Mouse (Mus musculus): ENCODE measurements around the gene Pick1. TPM values are rescaled to one million over a fixed set of nuclear protein-coding genes. Genes with fewer than 3 reads are reported as not detected.
"Not testable (repeated sequence)": the region's sequence is repeated elsewhere in the genome, so short reads cannot be mapped to it uniquely, and the experiment has no call there.

The Pick1 gene
- polyA plus RNA-seq, 1 experiment from 2014 or later = 41.3 TPM

DNA sequence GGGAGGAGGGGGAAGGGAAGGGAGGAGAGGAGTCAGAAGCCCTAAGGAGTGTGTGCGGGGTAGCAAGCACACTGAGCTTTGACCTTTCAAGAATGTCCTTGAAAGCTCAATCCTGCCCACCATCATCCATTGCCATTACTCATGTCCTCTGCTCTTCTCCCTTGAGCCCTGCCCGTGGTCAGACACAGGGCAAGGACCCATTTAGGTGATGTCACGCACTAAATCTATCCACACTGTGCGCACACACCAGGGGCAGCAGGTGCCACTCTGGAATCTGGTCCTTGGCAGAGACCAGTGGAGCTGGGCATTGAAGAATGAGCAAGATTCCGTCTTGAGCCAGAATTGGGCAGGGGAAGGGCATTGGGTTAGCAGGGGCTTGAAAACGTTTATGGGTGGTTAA, 20.8 kb upstream of the Pick1 start:
- peaks cover 16% of the 10 kb centered on the region; the same call in 1 of the 2 replicates for H3K27me3 ChIP-seq (ENCODE audit: insufficient read depth, poor library complexity, severe bottlenecking)
- no peaks in the 10 kb centered on the region for H3K9me3 ChIP-seq
- H3K36me3 ChIP-seq = no peaks in the 10 kb centered on the region
- H3K27ac ChIP-seq = no peak overlapping the region
- H3K4me3 ChIP-seq = no peak overlapping the region
- WGBS = 73% methylated on average over 6 of the region's 6 CpGs
- H3K4me1 ChIP-seq = peaks cover 39% of the 10 kb centered on the region
- DNase-seq (ENCODE audit: low spot score) = no peak

- Histone ChIP-seq H3K27me3 (ENCODE audit: insufficient read depth, poor library complexity, severe bottlenecking) (peaks cover 9% of the 10 kb centered on the region; the same call in 1 of the 2 replicates), H3K36me3 (no peaks in the 10 kb centered on the region), H3K9me3 (no peaks in the 10 kb centered on the region), H3K27ac (peak overlapping the region; percentile 52; the same call in 1 of the 2 replicates), H3K4me1 (peaks cover 45% of the 10 kb centered on the region), H3K4me3 (no peak overlapping the region)
- no peak for DNase-seq (ENCODE audit: low spot score)
- WGBS = 79% methylated on average over 27 of the region's 27 CpGs
Measured at GRCm38 (mm10) chr15:79208758-79209439, 20.1 kb upstream of the Pick1 start.

DNA sequence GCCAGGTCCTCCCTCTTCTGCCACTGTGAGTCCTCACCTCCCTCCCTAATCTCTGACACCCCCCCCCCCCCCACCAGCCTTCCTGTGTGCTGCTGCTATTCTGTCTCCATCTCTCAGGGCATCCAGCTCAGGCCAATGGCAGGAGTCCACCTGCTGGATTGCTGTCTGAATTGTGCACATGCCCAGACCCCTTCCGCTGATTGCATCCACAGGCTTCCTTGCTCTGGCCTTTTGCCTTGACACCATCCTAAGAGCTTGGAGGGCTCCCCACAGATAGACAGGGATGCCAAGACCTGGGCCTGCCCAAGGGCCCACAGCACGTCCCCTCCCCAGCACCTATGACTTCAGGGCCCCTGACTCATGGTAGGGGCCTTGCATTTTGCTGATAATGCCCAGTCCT, 18.6 kb upstream of the Pick1 start:
- H3K9me3 ChIP-seq = no peaks in the 10 kb centered on the region
- DNase-seq (ENCODE audit: low spot score) = no peak
- peaks cover 49% of the 10 kb centered on the region for H3K4me1 ChIP-seq
- no peaks in the 10 kb centered on the region for H3K36me3 ChIP-seq
- peak overlapping the region; percentile 50; the same call in 1 of the 2 replicates for H3K27ac ChIP-seq
- 58% methylated on average over 2 of the region's 2 CpGs for WGBS
- no peak overlapping the region; the same call in 1 of the 2 replicates for H3K4me3 ChIP-seq
- H3K27me3 ChIP-seq (ENCODE audit: insufficient read depth, poor library complexity, severe bottlenecking) = peaks cover under 1% of the 10 kb centered on the region; the same call in 1 of the 2 replicates

DNA sequence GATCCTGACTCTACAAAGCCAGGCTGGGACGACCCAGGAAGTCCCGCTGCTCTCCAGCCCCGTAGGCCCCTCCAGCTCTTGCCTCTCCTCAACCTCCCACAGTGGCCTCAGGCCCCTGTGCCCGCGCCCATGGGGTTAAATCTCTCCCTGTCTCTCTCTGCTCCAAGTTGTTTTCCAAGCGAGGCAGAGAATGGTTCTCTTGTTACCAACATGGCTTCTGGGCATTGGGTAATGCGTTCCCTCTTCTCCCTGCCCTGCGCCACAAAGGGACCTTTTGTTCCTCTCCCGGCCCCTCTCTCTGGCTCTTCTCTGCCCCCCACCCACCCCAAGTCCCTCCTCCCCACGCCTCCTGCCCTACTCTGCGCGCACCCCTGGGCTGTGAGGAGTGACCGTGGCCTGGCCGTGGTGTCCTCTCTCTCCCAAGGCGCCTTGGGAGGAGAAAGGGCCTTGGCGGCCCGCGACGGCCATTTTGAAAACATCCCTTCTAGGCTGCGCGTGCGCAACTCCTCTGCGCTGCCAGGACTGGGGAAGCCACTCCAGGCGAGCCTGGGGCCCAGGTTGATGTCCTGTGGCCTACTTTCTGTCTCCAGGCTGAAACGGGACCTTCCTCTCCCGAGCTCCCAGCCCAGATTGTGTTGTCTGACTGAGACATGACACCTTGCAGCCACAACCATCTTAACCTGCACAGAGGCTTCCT, 16.1 kb upstream of the Pick1 start:
- H3K4me3 ChIP-seq = no peak overlapping the region
- H3K27ac ChIP-seq = peak overlapping the region; percentile 53
- H3K36me3 ChIP-seq = no peaks in the 10 kb centered on the region
- peaks cover 46% of the 10 kb centered on the region for H3K4me1 ChIP-seq
- peaks cover 7% of the 10 kb centered on the region; the same call in 1 of the 2 replicates for H3K27me3 ChIP-seq (ENCODE audit: insufficient read depth, poor library complexity, severe bottlenecking)
- no peak for DNase-seq (ENCODE audit: low spot score)
- H3K9me3 ChIP-seq = no peaks in the 10 kb centered on the region
- WGBS = 81% methylated on average over 26 of the region's 26 CpGs

DNA sequence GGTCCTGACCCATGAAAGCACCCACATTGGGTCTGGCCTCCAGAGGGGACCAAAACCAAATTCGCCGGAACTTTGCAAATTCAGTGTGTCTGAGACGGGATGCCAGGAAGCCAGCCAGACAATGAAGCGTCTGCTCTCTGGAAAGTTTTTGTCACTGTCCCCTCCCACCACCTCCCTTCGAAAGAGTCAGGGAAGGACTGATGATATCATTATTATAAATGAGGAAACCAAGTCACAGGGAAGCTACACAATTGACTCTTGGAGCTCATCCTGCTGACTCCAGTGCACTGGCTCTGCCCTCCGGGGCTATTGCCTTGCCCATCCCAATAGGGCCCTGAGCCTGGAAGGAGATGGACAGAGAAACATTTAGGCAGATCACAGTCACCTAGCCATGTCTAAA, 15.4 kb upstream of the Pick1 start:
- Histone ChIP-seq H3K27me3 (ENCODE audit: insufficient read depth, poor library complexity, severe bottlenecking) (peaks cover 7% of the 10 kb centered on the region; the same call in 1 of the 2 replicates), H3K36me3 (no peaks in the 10 kb centered on the region), H3K27ac (no peak overlapping the region; the same call in 1 of the 2 replicates), H3K9me3 (no peaks in the 10 kb centered on the region), H3K4me1 (peaks cover 39% of the 10 kb centered on the region), H3K4me3 (no peak overlapping the region)
- 60% methylated on average over 6 of the region's 6 CpGs for WGBS
- DNase-seq (ENCODE audit: low spot score) = no peak

DNA sequence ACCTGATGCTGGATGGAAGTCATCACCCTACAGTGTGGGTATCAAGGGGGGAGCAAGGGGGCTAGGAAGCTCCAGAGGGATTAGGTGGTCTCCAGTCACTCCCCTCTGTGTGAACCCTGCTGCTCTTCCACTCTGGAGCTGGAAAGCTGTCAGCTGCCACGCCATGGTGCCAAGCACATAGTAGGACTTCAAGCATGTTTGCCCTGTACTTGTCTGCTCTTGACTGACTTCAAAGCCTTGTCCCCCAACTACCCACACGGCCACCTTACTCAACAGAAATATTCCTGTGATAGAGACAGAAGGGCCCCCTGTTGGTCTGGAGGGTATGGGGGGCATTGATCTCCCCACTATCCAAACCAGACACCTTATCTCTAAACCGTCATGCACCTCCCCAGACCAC, 12.8 kb upstream of the Pick1 start:
- H3K4me3 ChIP-seq = no peak overlapping the region
- no peaks in the 10 kb centered on the region for H3K36me3 ChIP-seq
- WGBS = 57% methylated on average over 3 of the region's 3 CpGs
- peaks cover 26% of the 10 kb centered on the region for H3K4me1 ChIP-seq
- no peak overlapping the region for H3K27ac ChIP-seq
- peaks cover 7% of the 10 kb centered on the region; the same call in 1 of the 2 replicates for H3K27me3 ChIP-seq (ENCODE audit: insufficient read depth, poor library complexity, severe bottlenecking)
- no peak for DNase-seq (ENCODE audit: low spot score)
- no peaks in the 10 kb centered on the region for H3K9me3 ChIP-seq

GRCm38 (mm10) chr15:79219572-79219971, 9.4 kb upstream of the Pick1 start:
- DNase-seq (ENCODE audit: low spot score) = no peak
- Histone ChIP-seq H3K4me3 (no peak overlapping the region), H3K36me3 (no peaks in the 10 kb centered on the region), H3K9me3 (no peaks in the 10 kb centered on the region), H3K27me3 (ENCODE audit: insufficient read depth, poor library complexity, severe bottlenecking) (peaks cover 19% of the 10 kb centered on the region; the same call in 1 of the 2 replicates), H3K4me1 (peaks cover 23% of the 10 kb centered on the region), H3K27ac (no peak overlapping the region; the same call in 1 of the 2 replicates)
- WGBS = 5% methylated on average over 1 of the region's 1 CpGs

DNA sequence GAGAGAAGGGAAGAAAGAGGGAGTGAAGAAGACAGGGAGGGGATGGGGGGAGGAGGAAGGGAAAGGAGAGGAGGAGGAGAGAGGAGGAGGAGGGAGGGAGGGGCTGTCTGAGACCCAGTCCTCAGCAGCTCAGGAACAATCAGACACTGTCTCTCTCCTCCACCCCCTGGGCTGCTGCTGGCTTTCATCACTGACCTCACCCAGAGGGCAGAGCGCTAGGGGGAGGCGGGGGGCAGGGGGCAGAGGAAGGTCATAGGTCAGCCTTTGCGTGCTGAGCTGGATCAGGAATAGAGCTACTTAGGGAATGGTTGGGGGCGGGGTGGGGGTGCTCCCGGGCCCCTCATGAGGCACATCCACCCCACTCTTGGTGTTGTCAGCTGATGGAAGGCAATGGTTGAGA, 5.3 kb upstream of the Pick1 start:
- Histone ChIP-seq H3K4me3 (no peak overlapping the region), H3K27me3 (ENCODE audit: insufficient read depth, poor library complexity, severe bottlenecking) (peaks cover 16% of the 10 kb centered on the region), H3K36me3 (no peaks in the 10 kb centered on the region), H3K9me3 (no peaks in the 10 kb centered on the region), H3K4me1 (peaks cover 25% of the 10 kb centered on the region), H3K27ac (peak overlapping the region; percentile 59)
- no peak for DNase-seq (ENCODE audit: low spot score)
- WGBS = 13% methylated on average over 5 of the region's 5 CpGs

- H3K4me1 ChIP-seq = peaks cover 24% of the 10 kb centered on the region
- H3K27ac ChIP-seq = no peak overlapping the region
- H3K4me3 ChIP-seq = no peak overlapping the region
- DNase-seq (ENCODE audit: low spot score) = peak; percentile 89
- 13% methylated on average over 5 of the region's 5 CpGs for WGBS
- H3K27me3 ChIP-seq (ENCODE audit: insufficient read depth, poor library complexity, severe bottlenecking) = peaks cover 16% of the 10 kb centered on the region
- H3K36me3 ChIP-seq = no peaks in the 10 kb centered on the region
- H3K9me3 ChIP-seq = no peaks in the 10 kb centered on the region
Measured at GRCm38 (mm10) chr15:79224685-79225084, 4.3 kb upstream of the Pick1 start.

DNA sequence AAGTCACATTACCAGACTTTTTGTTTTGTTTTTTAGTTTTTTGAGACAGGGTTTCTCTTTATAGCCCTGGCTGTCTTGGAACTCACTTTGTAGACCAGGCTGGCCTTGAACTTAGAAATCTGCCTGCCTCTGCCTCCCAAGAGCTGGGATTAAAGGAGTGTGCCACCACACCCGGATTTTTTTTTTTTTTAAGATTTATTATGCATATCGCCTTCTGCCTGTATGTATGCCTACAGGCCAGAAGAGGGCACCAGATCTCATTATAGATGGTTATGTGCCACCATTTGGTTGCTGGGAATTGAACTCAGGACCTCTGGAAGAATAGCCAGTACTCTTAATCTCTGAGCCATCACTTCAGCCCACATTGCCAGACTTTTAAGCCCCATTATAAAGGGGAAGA, 3.2 kb upstream of the Pick1 start:
- H3K4me3 ChIP-seq; H3K9me3 ChIP-seq; DNase-seq (ENCODE audit: low spot score); H3K27ac ChIP-seq; H3K36me3 ChIP-seq: not testable (repeated sequence)
- WGBS = 63% methylated on average over 2 of the region's 2 CpGs
- H3K27me3 ChIP-seq (ENCODE audit: insufficient read depth, poor library complexity, severe bottlenecking) = peaks cover 16% of the 10 kb centered on the region
- H3K4me1 ChIP-seq = peaks cover 26% of the 10 kb centered on the region

- DNase-seq (ENCODE audit: low spot score) = no peak
- Histone ChIP-seq H3K36me3 (peaks cover 82% of the 10 kb centered on the region), H3K4me1 (no peaks in the 10 kb centered on the region; the same call in none of the 2 replicates), H3K9me3 (no peaks in the 10 kb centered on the region), H3K27me3 (ENCODE audit: insufficient read depth, poor library complexity, severe bottlenecking) (no peaks in the 10 kb centered on the region), H3K4me3 (no peak overlapping the region), H3K27ac (no peak overlapping the region)
- 68% methylated on average over 9 of the region's 9 CpGs for WGBS
Measured at GRCm38 (mm10) chr15:79235268-79235667, 6.3 kb downstream of the Pick1 start.

GRCm38 (mm10) chr15:79238036-79238435, 9.1 kb downstream of the Pick1 start:
- Histone ChIP-seq H3K27me3 (ENCODE audit: insufficient read depth, poor library complexity, severe bottlenecking) (no peaks in the 10 kb centered on the region), H3K36me3 (peaks cover 77% of the 10 kb centered on the region), H3K4me3 (no peak overlapping the region), H3K4me1 (peaks cover 6% of the 10 kb centered on the region), H3K27ac (no peak overlapping the region), H3K9me3 (no peaks in the 10 kb centered on the region)
- 89% methylated on average over 6 of the region's 6 CpGs for WGBS
- DNase-seq (ENCODE audit: low spot score) = no peak

DNA sequence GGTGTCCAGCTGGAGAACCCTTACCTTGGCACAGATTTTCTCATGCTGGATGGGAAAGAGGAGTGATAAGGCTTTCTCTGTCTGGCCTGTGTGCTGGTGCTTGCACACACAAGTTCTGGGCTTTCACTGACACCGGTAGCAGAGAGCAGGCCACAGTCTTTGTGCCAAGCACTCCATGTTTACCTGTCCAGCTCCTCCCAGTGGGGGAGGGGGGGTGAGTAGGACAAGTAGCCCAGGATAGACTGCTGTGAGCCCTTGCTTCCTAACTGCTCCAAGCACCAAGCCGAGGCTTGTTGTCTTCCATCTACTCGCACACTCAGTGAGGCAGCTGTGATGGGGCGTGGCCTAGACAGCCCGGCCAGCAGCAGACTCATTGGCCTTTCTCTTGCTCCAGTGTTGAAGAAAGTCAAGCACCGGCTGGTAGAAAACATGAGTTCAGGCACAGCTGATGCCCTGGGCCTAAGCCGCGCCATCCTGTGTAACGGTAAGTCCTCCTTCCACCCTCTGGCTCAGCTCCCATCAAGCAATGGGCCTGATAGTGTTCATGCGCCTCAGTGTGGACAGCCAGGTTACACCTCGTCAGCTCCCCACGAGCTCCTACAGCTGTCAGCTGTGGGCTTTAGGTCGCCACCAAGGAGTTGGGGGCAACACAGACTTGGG, 13.7 kb downstream of the Pick1 start:
- DNase-seq (ENCODE audit: low spot score) = no peak
- Histone ChIP-seq H3K4me1 (peaks cover 23% of the 10 kb centered on the region), H3K9me3 (no peaks in the 10 kb centered on the region), H3K27me3 (ENCODE audit: insufficient read depth, poor library complexity, severe bottlenecking) (no peaks in the 10 kb centered on the region), H3K4me3 (no peak overlapping the region), H3K36me3 (peaks cover 76% of the 10 kb centered on the region), H3K27ac (peak overlapping the region; percentile 78)
- WGBS = 67% methylated on average over 13 of the region's 13 CpGs
